Mouse (Mus musculus): ENCODE data around the gene Zfp141. TPM values are rescaled to one million over a fixed set of nuclear protein-coding genes. Genes with fewer than 3 reads are reported as not detected.
"Not testable (repeated sequence)": the region's sequence is repeated elsewhere in the genome, so short reads cannot be mapped to it uniquely, and the experiment has no call there.

Gene Zfp141
- total RNA-seq (2014; rRNA removed) (18.7 and 21.0 TPM in 2 replicates), polyA plus RNA-seq (2015; fragmentation: Nextera tagmentation; extraction: Ambion mirVana) (8.4 TPM in 2 replicates)

DNA sequence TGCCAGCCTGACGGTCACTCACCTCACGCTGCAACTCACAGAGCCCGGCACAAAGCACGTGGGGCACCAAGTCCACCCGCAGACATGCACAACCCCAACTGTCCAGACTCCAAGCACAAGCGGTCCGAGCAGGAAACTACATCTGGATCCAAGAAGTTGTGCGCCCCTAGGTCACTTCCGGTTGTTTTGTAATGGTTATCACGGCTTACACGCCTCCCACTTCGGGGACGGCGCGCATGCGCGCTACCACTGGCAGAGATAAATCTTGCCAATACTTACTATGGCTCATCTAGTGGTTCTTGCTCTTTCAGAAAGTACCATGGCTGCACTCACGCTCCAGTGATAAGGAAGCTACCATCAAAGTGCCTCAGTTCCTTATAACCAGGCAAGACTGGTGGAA, at the start of gene Zfp141:
Zfp141 (minus strand) TSS at position 153 of the 400 bp plus-strand sequence.
- H3K4me2 ChIP-seq (ENCODE audit: low read depth, low read length, poor library complexity, severe bottlenecking) = peak within 1 kb of the TSS; percentile 59
- peak; percentile 42 for TF ChIP-seq CTCF (IDR thresholded peaks at IDR 0.05)
- H3K27ac ChIP-seq (ENCODE audit: low read depth, low read length) = peak within 1 kb of the TSS; percentile 48
- not testable (repeated sequence) for H3K36me3 ChIP-seq (ENCODE audit: insufficient read depth, low read length); H3K4me1 ChIP-seq (ENCODE audit: insufficient read depth, low read length); H3K27me3 ChIP-seq (ENCODE audit: insufficient read depth, low read length); H3K9me3 ChIP-seq (ENCODE audit: low read length)
- 4% methylated on average over 18 of the region's 18 CpGs for WGBS
- H3K4me3 ChIP-seq (ENCODE audit: low read depth, low read length) = peak within 1 kb of the TSS; percentile 53
- ATAC-seq (ENCODE audit: low FRiP score) = peak; percentile 97
- H3K9ac ChIP-seq (replicated peaks; ENCODE audit: low read length, poor library complexity, severe bottlenecking) = peak within 1 kb of the TSS; percentile 65
- peak; percentile 96 for DNase-seq (ENCODE audit: low spot score)

DNA sequence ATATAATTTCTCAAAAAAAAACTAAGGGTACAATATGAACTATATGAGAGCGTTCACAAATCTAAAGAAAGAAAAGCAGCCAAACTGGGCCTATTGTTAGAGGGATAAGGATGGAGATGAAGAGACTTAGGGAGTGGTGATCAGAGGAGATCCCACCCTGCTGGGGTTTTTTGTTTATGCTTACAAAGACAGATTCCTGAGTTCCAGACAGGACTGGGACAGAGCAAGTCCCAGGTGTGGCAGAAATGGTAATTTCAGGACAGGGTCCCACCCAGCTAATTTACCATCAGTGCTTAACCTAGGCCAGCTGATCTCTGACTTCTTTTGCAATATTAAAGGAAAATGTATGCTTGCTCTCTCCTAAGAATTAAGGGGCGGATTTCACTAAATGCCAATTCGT, 46.2 kb upstream of the Zfp141 start:
- H3K4me2 ChIP-seq (ENCODE audit: low read depth, low read length, poor library complexity, severe bottlenecking) = no peak overlapping the region
- DNase-seq (ENCODE audit: low spot score) (no peak), ATAC-seq (ENCODE audit: low FRiP score) (no peak)
- no peaks in the 10 kb centered on the region for H3K27me3 ChIP-seq (ENCODE audit: insufficient read depth, low read length)
- H3K9ac ChIP-seq (replicated peaks; ENCODE audit: low read length, poor library complexity, severe bottlenecking) = no peak overlapping the region
- WGBS = 75% methylated on average over 3 of the region's 3 CpGs
- no peak overlapping the region for H3K4me3 ChIP-seq (ENCODE audit: low read depth, low read length)
- H3K27ac ChIP-seq (ENCODE audit: low read depth, low read length) = no peak overlapping the region
- H3K9me3 ChIP-seq (ENCODE audit: low read length) = 0 out of 2 replicates have a peak, but pooled peaks cover 5% of the 10 kb centered on the region
- H3K4me1 ChIP-seq (ENCODE audit: insufficient read depth, low read length) = no peaks in the 10 kb centered on the region
- no peak for TF ChIP-seq CTCF (IDR thresholded peaks at IDR 0.05)
- H3K36me3 ChIP-seq (ENCODE audit: insufficient read depth, low read length) = no peaks in the 10 kb centered on the region

GRCm38 (mm10) chr7:42505186-42505585, 354 bp downstream of the Zfp141 start:
- H3K36me3 ChIP-seq (ENCODE audit: insufficient read depth, low read length) = peaks cover 4% of the 10 kb centered on the region; the same call in 1 of the 2 replicates
- no peaks in the 10 kb centered on the region for H3K4me1 ChIP-seq (ENCODE audit: insufficient read depth, low read length)
- ATAC-seq (ENCODE audit: low FRiP score) (peak; percentile 80), DNase-seq (ENCODE audit: low spot score) (peak; percentile 3)
- H3K27ac ChIP-seq (ENCODE audit: low read depth, low read length) = peak overlapping the region; percentile 48
- TF ChIP-seq CTCF (IDR thresholded peaks at IDR 0.05) = no peak
- under 1% methylated on average over 20 of the region's 20 CpGs for WGBS
- peak overlapping the region; percentile 53 for H3K4me3 ChIP-seq (ENCODE audit: low read depth, low read length)
- H3K9ac ChIP-seq (replicated peaks; ENCODE audit: low read length, poor library complexity, severe bottlenecking) = peak overlapping the region; percentile 65
- peak overlapping the region; percentile 59 for H3K4me2 ChIP-seq (ENCODE audit: low read depth, low read length, poor library complexity, severe bottlenecking)
- no peaks in the 10 kb centered on the region for H3K9me3 ChIP-seq (ENCODE audit: low read length)
- H3K27me3 ChIP-seq (ENCODE audit: insufficient read depth, low read length) = no peaks in the 10 kb centered on the region

- Histone ChIP-seq H3K9me3 (ENCODE audit: low read length) (no peaks in the 10 kb centered on the region), H3K4me1 (ENCODE audit: insufficient read depth, low read length) (no peaks in the 10 kb centered on the region), H3K36me3 (ENCODE audit: insufficient read depth, low read length) (peaks cover 6% of the 10 kb centered on the region; the same call in 1 of the 2 replicates), H3K27ac (ENCODE audit: low read depth, low read length) (no peak overlapping the region), H3K4me3 (ENCODE audit: low read depth, low read length) (no peak overlapping the region), H3K9ac (replicated peaks; ENCODE audit: low read length, poor library complexity, severe bottlenecking) (no peak overlapping the region), H3K27me3 (ENCODE audit: insufficient read depth, low read length) (no peaks in the 10 kb centered on the region), H3K4me2 (ENCODE audit: low read depth, low read length, poor library complexity, severe bottlenecking) (no peak overlapping the region)
- WGBS = 96% methylated on average over 5 of the region's 5 CpGs
- ATAC-seq (ENCODE audit: low FRiP score) (no peak), DNase-seq (ENCODE audit: low spot score) (no peak)
- TF ChIP-seq CTCF (IDR thresholded peaks at IDR 0.05) = no peak
Measured at GRCm38 (mm10) chr7:42498248-42498647, 7.3 kb downstream of the Zfp141 start.

DNA sequence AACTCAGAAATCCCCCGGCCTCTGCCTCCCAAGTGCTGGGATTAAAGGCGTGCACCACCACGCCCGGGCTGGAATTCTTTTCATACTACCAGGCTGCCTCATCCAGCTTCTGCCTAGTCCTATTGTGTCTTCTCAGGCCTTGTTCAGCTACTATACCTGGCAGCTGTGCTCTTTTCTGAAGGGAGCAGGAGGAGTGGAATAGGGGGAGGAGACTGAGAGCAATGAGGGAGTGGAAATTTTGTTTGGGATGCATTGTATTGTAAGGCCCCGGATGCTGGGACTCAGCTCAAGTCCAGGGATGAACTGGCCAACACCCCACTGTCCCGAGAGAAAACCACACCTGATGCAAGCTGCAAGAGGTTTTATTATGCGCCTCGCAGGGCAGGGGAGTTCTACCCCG, 8.2 kb downstream of the Zfp141 start:
- no peak overlapping the region for H3K27ac ChIP-seq (ENCODE audit: low read depth, low read length)
- no peaks in the 10 kb centered on the region for H3K9me3 ChIP-seq (ENCODE audit: low read length)
- no peaks in the 10 kb centered on the region for H3K4me1 ChIP-seq (ENCODE audit: insufficient read depth, low read length)
- no peak overlapping the region for H3K9ac ChIP-seq (replicated peaks; ENCODE audit: low read length, poor library complexity, severe bottlenecking)
- TF ChIP-seq CTCF (IDR thresholded peaks at IDR 0.05) = no peak
- no peak for DNase-seq (ENCODE audit: low spot score)
- ATAC-seq (ENCODE audit: low FRiP score) = no peak
- peaks cover 6% of the 10 kb centered on the region; the same call in 1 of the 2 replicates for H3K36me3 ChIP-seq (ENCODE audit: insufficient read depth, low read length)
- no peaks in the 10 kb centered on the region for H3K27me3 ChIP-seq (ENCODE audit: insufficient read depth, low read length)
- WGBS = 98% methylated on average over 9 of the region's 9 CpGs
- no peak overlapping the region for H3K4me3 ChIP-seq (ENCODE audit: low read depth, low read length)
- H3K4me2 ChIP-seq (ENCODE audit: low read depth, low read length, poor library complexity, severe bottlenecking) = no peak overlapping the region

DNA sequence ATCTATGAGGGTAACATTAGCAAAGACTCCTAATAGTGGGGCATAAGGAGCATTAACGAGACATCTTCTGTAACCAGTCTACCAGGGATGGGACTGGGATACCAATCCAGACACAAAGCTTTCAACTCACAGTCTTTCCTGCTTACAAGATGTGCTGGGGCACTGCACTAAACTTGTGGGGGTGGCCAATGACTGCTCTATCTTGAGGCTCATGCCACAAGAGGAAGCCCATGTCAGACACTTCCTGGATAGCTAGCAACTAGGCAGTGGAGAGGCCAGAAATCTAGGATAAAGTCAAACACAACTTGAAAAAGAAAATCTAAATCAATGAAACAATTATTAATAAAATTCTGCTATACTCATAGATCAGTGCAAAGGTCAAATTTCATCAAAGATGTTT, 9.3 kb downstream of the Zfp141 start:
- 94% methylated on average over 1 of the region's 1 CpGs for WGBS
- Histone ChIP-seq H3K27ac (ENCODE audit: low read depth, low read length) (no peak overlapping the region), H3K27me3 (ENCODE audit: insufficient read depth, low read length) (no peaks in the 10 kb centered on the region), H3K4me3 (ENCODE audit: low read depth, low read length) (no peak overlapping the region), H3K4me2 (ENCODE audit: low read depth, low read length, poor library complexity, severe bottlenecking) (no peak overlapping the region), H3K36me3 (ENCODE audit: insufficient read depth, low read length) (peaks cover 6% of the 10 kb centered on the region; the same call in 1 of the 2 replicates), H3K9ac (replicated peaks; ENCODE audit: low read length, poor library complexity, severe bottlenecking) (no peak overlapping the region), H3K4me1 (ENCODE audit: insufficient read depth, low read length) (no peaks in the 10 kb centered on the region), H3K9me3 (ENCODE audit: low read length) (no peaks in the 10 kb centered on the region)
- ATAC-seq (ENCODE audit: low FRiP score) = no peak
- TF ChIP-seq CTCF (IDR thresholded peaks at IDR 0.05) = no peak
- DNase-seq (ENCODE audit: low spot score) = no peak
